Mouse (Mus musculus): ENCODE data around the gene Wdr74. TPM values are rescaled to one million over a fixed set of nuclear protein-coding genes. Genes with fewer than 3 reads are reported as not detected.

Wdr74 gene
- total RNA-seq, 2 experiments from 2014 or later = 48.5 to 53.1 TPM

GRCm38 (mm10) chr19:8734334-8734733, 1.3 kb upstream of the Wdr74 start:
- no peak for DNase-seq (ENCODE audit: extremely low spot score in 1 of 2, low spot score in 2 of 2)
- TF ChIP-seq CTCF (IDR thresholded peaks at IDR 0.05) = no peak
- Histone ChIP-seq H3K27ac (no peak overlapping the region), H3K4me3 (no peak overlapping the region)
- intact Hi-C loops (cut with DNase I) = no loop called here

DNA sequence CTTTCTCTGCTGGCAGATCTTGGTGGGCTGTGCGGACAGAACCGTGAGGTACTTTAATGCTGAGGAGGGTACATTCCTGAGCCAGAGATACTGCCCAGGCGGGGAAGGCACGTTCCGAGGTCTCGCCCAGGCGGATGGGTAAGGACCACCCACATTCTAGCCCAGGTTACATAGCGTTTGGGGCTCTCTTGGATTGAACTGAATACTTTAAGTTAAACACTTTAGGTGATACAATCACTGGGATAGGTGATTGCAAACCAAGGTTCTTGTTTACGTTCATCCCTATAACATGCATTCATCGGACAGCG, 487 bp downstream of the Wdr74 start:
- H3K27ac ChIP-seq = peak overlapping the region; percentile 90; the same call in 1 of the 2 replicates
- no peak for DNase-seq (ENCODE audit: extremely low spot score in 1 of 2, low spot score in 2 of 2)
- intact Hi-C loops (cut with DNase I) = no loop called here
- no peak for TF ChIP-seq CTCF (IDR thresholded peaks at IDR 0.05)
- peak overlapping the region; percentile 68 for H3K4me3 ChIP-seq

DNA sequence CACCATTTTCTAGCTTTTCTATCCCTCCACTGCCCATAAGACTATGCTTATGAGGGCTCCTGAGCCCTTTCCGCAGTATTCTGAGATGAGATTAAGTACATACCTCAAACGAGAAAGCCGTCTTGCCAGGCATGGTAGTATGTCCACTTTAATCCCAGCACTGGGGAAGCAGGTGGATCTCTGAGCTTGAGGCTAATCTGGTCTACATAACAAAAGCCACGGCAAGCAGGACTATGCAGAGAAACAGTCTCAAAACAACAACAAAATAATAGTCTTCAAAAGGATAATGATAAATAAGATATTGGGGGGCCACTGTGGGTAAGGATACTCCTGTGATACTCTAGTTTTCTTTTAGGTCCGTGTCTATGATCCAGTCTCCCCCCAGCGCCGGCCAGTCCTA, 3.3 kb downstream of the Wdr74 start:
- Histone ChIP-seq H3K4me3 (no peak overlapping the region), H3K27ac (no peak overlapping the region)
- no peak for DNase-seq (ENCODE audit: extremely low spot score in 1 of 2, low spot score in 2 of 2)
- TF ChIP-seq CTCF (IDR thresholded peaks at IDR 0.05) = no peak
- intact Hi-C loops (cut with DNase I) = no loop called here

DNA sequence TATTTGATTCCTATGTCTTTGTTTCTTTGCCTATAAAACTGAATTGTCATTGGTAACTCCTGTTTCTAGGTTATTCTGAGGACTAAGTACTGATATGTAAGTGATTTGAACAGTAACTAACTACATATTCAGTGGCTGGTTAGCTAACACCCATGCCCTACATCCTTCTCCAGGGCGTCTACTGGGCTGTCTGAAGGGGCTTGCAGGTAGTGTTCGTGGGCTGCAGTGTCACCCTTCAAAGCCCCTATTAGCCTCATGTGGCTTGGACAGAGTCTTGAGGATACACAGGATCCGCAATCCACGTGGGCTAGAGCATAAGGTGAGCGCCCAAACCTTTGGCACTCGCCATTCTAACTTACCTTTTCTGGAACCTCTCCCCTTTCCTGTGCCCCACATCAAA, 4.0 kb downstream of the Wdr74 start:
- H3K27ac ChIP-seq = no peak overlapping the region
- intact Hi-C loops (cut with DNase I) = no loop called here
- H3K4me3 ChIP-seq = no peak overlapping the region
- no peak for DNase-seq (ENCODE audit: extremely low spot score in 1 of 2, low spot score in 2 of 2)
- TF ChIP-seq CTCF (IDR thresholded peaks at IDR 0.05) = no peak

- intact Hi-C loops (cut with DNase I) = no loop called here
- H3K27ac ChIP-seq = peak within 1 kb of the TSS; percentile 96
- no peak for TF ChIP-seq CTCF (IDR thresholded peaks at IDR 0.05)
- H3K4me3 ChIP-seq = peak within 1 kb of the TSS; percentile 82
- no peak for DNase-seq (ENCODE audit: extremely low spot score in 1 of 2, low spot score in 2 of 2)
Observed at GRCm38 (mm10) chr19:8740603-8741002, 5.0 kb downstream of the Wdr74 start, which contains the start of gene 1700092M07Rik. TSS of gene 1700092M07Rik (plus strand) at chr19:8740718.

- intact Hi-C loops (cut with DNase I) = no loop called here
- H3K27ac ChIP-seq = peak within 1 kb of the TSS; percentile 96
- DNase-seq (ENCODE audit: extremely low spot score in 1 of 2, low spot score in 2 of 2) = peak; percentile 89 to 94
- peak; percentile 18 for TF ChIP-seq CTCF (IDR thresholded peaks at IDR 0.05)
- H3K4me3 ChIP-seq = peak within 1 kb of the TSS; percentile 82
Observed at GRCm38 (mm10) chr19:8741243-8741869, 5.7 kb downstream of the Wdr74 start, which contains the start of gene Stx5a. TSS of gene Stx5a (plus strand) at chr19:8741413.

- H3K27ac ChIP-seq = peak overlapping the region; percentile 96
Observed at GRCm38 (mm10) chr19:8742176-8742575, 6.5 kb downstream of the Wdr74 start.

GRCm38 (mm10) chr19:8745382-8745781, 9.8 kb downstream of the Wdr74 start:
- H3K4me3 ChIP-seq = no peak overlapping the region
- intact Hi-C loops (cut with DNase I) = no loop called here
- H3K27ac ChIP-seq = no peak overlapping the region
- no peak for TF ChIP-seq CTCF (IDR thresholded peaks at IDR 0.05)
- no peak for DNase-seq (ENCODE audit: extremely low spot score in 1 of 2, low spot score in 2 of 2)

More at GRCm38 (mm10) chr19:8742176-8742575, 6.5 kb downstream of the Wdr74 start:
- TF ChIP-seq CTCF (IDR thresholded peaks at IDR 0.05) = no peak
- intact Hi-C loops (cut with DNase I) = no loop called here
- DNase-seq (ENCODE audit: extremely low spot score in 1 of 2, low spot score in 2 of 2) = no peak
- peak overlapping the region; percentile 82 for H3K4me3 ChIP-seq

DNA sequence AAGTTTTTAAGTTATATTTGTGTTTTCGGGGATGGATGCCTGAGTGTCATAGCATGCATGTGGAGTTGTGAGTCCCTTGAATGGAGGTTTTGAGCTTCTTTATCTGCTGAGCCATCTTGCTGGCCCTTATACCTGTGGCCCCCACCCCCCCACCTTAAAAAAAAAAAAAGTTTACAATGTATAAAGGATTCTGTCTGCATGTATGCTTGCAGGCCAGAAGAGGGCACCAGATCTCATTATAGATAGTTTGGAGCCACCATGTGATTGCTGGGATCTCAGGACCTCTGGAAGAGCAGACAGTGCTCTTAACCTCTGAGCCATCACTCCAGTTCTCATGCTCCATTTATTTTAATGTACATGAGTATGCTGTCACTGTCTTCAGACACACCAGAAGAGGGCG, 11.7 kb downstream of the Wdr74 start:
- no peak for DNase-seq (ENCODE audit: extremely low spot score in 1 of 2, low spot score in 2 of 2)
- intact Hi-C loops (cut with DNase I) = no loop called here
- TF ChIP-seq CTCF (IDR thresholded peaks at IDR 0.05) = peak; percentile 39
- Histone ChIP-seq H3K4me3 (no peak overlapping the region), H3K27ac (no peak overlapping the region)

DNA sequence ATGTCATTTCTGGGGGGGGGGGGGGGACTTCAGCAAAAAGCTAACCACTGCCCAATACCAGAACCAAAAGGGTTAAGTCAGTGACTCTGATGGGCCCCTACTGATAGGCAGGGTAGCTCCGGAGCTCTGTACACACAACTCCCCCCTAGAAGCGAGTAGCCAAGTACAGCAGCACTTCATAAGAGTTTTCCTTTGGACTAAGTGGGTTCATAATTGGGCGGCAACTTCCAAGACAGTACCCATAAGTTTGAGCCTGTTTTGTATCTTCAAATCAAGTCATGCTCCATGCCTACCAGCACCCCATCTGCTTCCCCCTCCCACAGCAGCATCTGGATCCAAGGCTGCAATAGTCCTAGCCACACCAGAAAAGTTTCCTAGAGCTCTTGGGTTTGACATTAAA, 20.0 kb downstream of the Wdr74 start:
- Histone ChIP-seq H3K27ac (no peak overlapping the region), H3K4me3 (no peak overlapping the region; the same call in 1 of the 2 replicates)
- no peak for TF ChIP-seq CTCF (IDR thresholded peaks at IDR 0.05)
- DNase-seq (ENCODE audit: extremely low spot score in 1 of 2, low spot score in 2 of 2) = no peak
- intact Hi-C loops (cut with DNase I) = no loop called here

DNA sequence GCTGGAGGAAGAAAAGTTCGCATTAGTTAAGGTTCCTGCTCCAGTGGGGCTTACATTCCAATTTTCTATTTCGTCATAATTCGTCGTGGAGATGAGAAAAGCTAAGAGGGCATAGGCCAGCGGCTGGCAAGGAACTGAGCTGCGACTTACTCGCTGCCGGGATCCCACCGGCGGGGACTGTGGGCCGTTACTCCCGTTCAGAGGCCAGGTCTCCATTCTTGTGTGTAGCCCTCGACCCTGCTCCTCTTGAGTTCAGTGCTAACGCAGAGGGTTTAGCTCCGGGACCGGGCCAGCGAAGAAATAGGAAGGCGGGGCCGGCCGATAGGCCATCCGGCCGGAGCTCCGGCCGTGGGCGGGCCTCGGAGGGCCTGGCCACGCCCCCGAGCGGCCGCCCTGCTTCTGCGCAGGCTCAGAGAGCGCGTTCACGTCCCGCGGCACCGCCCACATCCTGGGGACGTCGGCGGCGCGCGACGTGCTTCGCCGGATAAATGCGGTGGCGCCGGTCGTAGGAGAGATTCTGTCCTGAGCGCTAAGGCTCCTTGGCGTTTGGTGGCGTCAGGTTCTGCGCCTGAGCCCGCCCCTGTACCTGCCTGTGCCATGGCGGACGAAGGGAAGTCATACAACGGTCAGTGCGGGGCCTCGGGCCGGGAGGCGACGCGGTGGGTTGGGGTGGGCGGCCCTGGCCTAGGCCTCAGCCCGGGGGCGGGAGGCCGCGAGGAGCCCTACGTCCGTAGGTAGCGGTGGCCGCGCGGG, 21.2 kb downstream of the Wdr74 start, which contains the start of gene Nxf1:
Gene Nxf1 (plus strand): TSS at position 439 of the 753 bp plus-strand sequence.
- peak within 1 kb of the TSS; percentile 93 for H3K4me3 ChIP-seq
- DNase-seq (ENCODE audit: extremely low spot score in 1 of 2, low spot score in 2 of 2) = peak; percentile 93 to 94
- intact Hi-C loops (cut with DNase I) = loop anchor here (1.0 kb wide), 1 partner anchor 17 kb away; the partner anchor contains the start of gene Tmem179b
- no peak; the same call in 1 of the 2 replicates for TF ChIP-seq CTCF (IDR thresholded peaks at IDR 0.05)
- H3K27ac ChIP-seq = peak within 1 kb of the TSS; percentile 91

GRCm38 (mm10) chr19:8757471-8757998, 21.9 kb downstream of the Wdr74 start:
- no peak for DNase-seq (ENCODE audit: extremely low spot score in 1 of 2, low spot score in 2 of 2)
- Histone ChIP-seq H3K27ac (peak overlapping the region; percentile 91), H3K4me3 (peak overlapping the region; percentile 93)
- intact Hi-C loops (cut with DNase I) = loop anchor here (1.0 kb wide), 1 partner anchor 17 kb away; the partner anchor contains the start of gene Tmem179b
- no peak for TF ChIP-seq CTCF (IDR thresholded peaks at IDR 0.05)

Data from left cerebral cortex, adult 2 months (tissue).